Mouse (Mus musculus) T-cell, adult 66 days (primary cell): ENCODE results near the gene Actr8. TPM values are rescaled to one million over a fixed set of nuclear protein-coding genes. Genes with fewer than 3 reads are reported as not detected.

Experiments
- total RNA-seq, 2 experiments: library from RNA; stranded (reverse); gene quantifications; 3 replicates in 1 of 2; 4 replicates in 1 of 2; pipeline ENCODE4 v1.2.4; 2023

Actr8 gene
- 10 to 100 TPM; 67.8 to 77.8 TPM for total RNA-seq

DNA sequence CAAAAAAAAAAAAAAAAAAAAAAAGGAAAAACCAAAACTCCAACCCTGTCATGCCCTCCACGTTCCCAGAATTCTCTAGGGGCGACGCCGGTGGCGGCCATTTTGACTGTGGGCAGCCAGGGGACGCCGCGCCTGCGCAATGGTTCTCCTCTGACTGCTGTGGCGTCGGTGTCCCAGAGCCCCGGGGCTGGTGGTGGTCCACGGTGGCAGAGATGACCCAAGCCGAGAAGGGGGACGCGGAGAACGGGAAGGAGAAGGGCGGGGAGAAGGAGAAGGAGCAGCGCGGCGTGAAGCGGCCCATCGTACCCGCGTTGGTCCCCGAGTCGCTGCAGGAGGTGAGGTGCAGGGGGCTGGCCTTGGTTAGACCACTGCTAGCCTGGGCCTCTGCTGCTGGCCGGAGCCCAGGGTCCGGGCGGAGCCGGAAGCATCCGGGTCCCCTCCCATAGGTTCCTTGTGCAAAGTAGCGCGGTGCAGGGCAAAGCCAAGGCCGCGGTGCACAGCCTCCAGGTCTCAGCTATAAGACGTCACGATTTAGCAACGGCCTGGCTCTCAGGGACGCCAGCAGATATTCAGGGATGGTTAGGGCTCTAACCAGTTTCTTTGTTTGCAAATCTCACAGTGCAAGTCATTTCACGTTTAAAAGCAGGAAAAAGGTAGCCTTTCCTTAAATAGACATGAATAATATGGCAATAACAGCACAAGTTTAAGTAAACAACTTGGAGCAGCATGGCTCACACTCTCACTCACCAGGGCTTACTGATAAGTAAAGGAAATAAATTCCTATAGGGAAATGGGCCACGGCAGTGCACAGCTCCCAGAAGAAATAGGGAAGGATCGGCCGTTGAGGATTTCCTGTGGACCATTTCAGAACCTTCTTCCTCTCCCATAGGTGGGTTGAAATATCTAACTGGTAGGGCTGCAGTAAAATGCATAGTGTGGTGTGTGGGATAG lies at the start of gene Actr8:
Gene Actr8 (plus strand): TSS at position 84 of the 951 bp plus-strand sequence.

DNA sequence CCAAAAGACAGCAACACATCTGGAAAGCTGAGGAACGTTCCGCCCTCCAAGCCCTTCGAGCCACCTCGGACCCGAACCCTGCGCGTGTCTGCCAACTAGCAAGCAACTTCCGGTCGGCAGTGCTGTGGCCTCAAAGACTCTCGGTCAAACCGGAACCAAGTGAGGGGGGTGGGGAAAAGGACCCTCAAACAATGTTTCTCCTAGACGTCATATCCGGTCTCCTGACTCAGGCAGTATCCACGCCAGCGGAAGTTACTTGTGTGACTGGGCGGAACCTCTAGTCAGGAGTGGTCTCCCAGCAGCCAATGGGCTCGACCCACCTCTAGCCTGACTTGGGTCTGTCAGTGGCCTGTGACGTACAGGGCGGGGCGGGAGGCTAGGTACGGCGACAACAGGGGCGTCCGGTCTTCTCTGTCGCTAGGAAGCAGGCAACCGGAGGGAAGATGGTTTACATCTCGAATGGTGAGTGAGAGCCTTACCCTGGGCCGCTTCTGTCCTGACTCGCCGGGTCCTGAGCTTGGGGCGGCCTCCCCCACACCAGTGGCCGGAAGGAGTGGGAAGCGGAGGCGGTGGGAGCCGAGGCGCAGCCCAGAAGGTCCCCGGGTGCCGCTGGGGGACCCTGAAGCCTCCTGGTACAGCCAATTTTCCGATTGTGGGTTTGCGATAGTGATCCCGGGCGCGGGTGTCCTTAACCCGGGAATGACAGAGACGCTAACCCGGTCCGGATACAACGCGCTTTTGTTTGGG lies 9.9 kb upstream of the Actr8 start, which contains the start of gene Selenok:
Gene Selenok (plus strand): TSS at position 234 of the 747 bp plus-strand sequence.

DNA sequence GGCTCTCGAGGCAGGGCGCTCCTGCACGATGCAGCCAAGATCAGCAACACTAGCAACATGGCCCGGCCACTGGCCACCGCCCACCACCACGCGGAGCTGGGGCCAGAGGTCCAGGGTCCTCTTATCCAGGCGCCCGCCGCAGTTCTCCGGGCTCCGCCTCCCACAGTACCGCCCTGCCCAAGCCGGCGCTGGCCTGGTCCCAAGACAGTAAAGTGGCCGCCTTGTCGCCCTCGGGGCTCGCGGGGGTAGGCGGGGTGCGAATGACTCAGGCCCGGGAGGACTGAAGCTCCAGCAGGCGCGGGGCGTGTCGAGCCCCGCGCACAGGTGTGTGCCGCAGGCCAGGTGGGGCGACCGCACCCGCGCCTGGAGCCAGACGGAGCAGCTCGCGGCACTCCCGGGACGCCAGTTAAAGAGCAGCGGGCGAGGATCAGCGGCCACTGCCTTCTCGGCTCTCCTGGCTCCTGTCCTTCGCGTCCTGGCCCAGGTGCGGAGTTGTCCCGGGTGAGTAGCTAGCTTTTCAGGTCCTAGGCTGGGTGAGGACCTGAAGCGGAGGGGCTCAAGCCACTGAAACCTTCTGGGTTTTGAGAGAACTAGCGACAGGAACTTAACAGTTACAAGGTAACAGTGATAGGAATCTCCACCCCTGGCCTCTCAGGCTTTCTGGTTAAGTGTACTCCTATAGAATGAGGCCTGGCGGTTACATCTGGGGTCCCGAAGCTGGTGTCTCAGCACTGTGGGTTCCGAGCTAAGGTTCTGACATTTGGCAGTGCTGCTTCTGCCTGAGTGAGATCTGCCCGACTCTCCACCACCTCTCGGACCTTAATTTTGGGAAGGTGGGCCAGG lies 30.8 kb downstream of the Actr8 start, which contains the start of the genes Il17rb and Chdh:
Gene Il17rb (minus strand): TSS at position 164 of the 843 bp plus-strand sequence.
Gene Chdh (plus strand): TSS at position 291 of the 843 bp plus-strand sequence.

Other genes with a start within 250 kb of the Actr8 start
- gene Selenok, start 10.0 kb upstream of the Actr8 start, total RNA-seq, result 100 to 1,000 TPM; 132 to 133 TPM
- gene Il17rb, start 30.6 kb downstream of the Actr8 start, total RNA-seq, result 1 to 10 TPM; 3.1 to 6.0 TPM
- 1 to 10 TPM; 1.4 to 2.8 TPM for gene Chdh, start 30.7 kb downstream of the Actr8 start, total RNA-seq